Mouse (Mus musculus) small intestine, adult 2 months (tissue): ENCODE results near the gene D17H6S53E.

Experiments
- CTCF ChIP-seq: fragments of 200-500 bp; IDR thresholded peaks from 2 replicates; pipeline ENCODE4 v1.5.1; 2012; ENCODE audit warnings: low read depth, mild to moderate bottlenecking, control low read depth, inconsistent platforms, low read length, moderate library complexity, mixed read lengths; ENCODE audit not compliant: insufficient replicate concordance, insufficient read length; ENCODE audit errors: extremely low read depth
- POLR2A ChIP-seq: fragments of 200-500 bp; IDR thresholded peaks from 2 replicates; pipeline ENCODE4 v1.6.1; 2012; ENCODE audit warnings: low read depth, mild to moderate bottlenecking, control low read depth, inconsistent platforms, low read length, moderate library complexity

GRCm38 (mm10) chr17:35152121-35152520 lies 25.9 kb downstream of the D17H6S53E start:
- TF ChIP-seq POLR2A (no peak), CTCF (no peak)
